Comparison of ENCODE assay signal across 14 mouse cellular contexts in genomic region chr1:130789512-130790451, GRCm38 (mm10). TPM values are rescaled to one million over a fixed set of nuclear protein-coding genes. Genes with fewer than 3 reads are reported as not detected.
A peak's percentile ranks its signal among the peaks of the same experiment; 100 is the strongest.
DNase-seq lines count a peak whose midpoint lies in the region; ATAC-seq and TF ChIP-seq lines count a peak whose summit lies in the region.
"Had no signal": no experiment of that assay in that cellular context is flagged by ENCODE, and none has a peak within 500 bp of the region (broad histone marks: within the 10 kb centered on the region; RNA-seq: fewer than 3 reads in every experiment).

No protein-coding gene starts in this region.

- 0 out of 2 replicates have a peak, but pooled peaks cover 2% of the 10 kb centered on the region for H3K9me3 ChIP-seq in heart, embryonic 12.5 days (replicated peaks)
- no peaks in the 10 kb centered on the region for H3K9me3 ChIP-seq in forebrain, postnatal 0 days (ENCODE audit: low read length)
- no peaks in the 10 kb centered on the region for H3K9me3 ChIP-seq in midbrain, embryonic 11.5 days (ENCODE audit: control insufficient read depth, low read length)
- H3K9me3 ChIP-seq in heart, embryonic 11.5 days (replicated peaks; ENCODE audit: control insufficient read depth, low read length): no peaks in the 10 kb centered on the region

- no peak for TF ChIP-seq EP300 in heart, adult 2 months (IDR thresholded peaks at IDR 0.05; ENCODE audit: insufficient read depth, low read depth, low read length)

- H3K4me1 ChIP-seq in heart, embryonic 12.5 days (replicated peaks): no peaks in the 10 kb centered on the region
- no peaks in the 10 kb centered on the region for H3K4me1 ChIP-seq in heart, adult 2 months (ENCODE audit: control insufficient read depth, insufficient read depth, low read length)
- H3K4me1 ChIP-seq in forebrain, postnatal 0 days (ENCODE audit: insufficient read depth): 0 out of 2 replicates have a peak, but pooled peaks cover 3% of the 10 kb centered on the region
- H3K4me1 ChIP-seq in midbrain, embryonic 11.5 days (ENCODE audit: control insufficient read depth, insufficient read depth, low read length): peaks cover 5% of the 10 kb centered on the region; the same call in 1 of the 2 replicates
- H3K4me1 ChIP-seq in heart, embryonic 11.5 days (ENCODE audit: control insufficient read depth, insufficient read depth, low read length): no peaks in the 10 kb centered on the region

- no peak for TF ChIP-seq CTCF in heart, adult 2 months (IDR thresholded peaks at IDR 0.05)
- TF ChIP-seq CTCF in forebrain, postnatal 0 days (IDR thresholded peaks at IDR 0.05; ENCODE audit: low read depth): no peak

- peak; percentile 33; the same call in 1 of the 2 replicates for ATAC-seq in heart, embryonic 12.5 days (ENCODE audit: insufficient number of reproducible peaks, low FRiP score)
- peak; percentile 66 for ATAC-seq in forebrain, postnatal 0 days
- peak; percentile 74 for ATAC-seq in midbrain, embryonic 11.5 days (ENCODE audit: low FRiP score)
- no peak for ATAC-seq in heart, embryonic 11.5 days (replicated peaks; ENCODE audit: insufficient number of reproducible peaks, low FRiP score, low TSS enrichment)

- intact Hi-C loops in heart, adult 2 months (cut with DNase I): no loop called here

- no peak overlapping the region for H3K4me3 ChIP-seq in heart, embryonic 12.5 days
- H3K4me3 ChIP-seq in heart, adult 2 months: no peak overlapping the region
- no peak overlapping the region for H3K4me3 ChIP-seq in forebrain, postnatal 0 days (ENCODE audit: low read depth, low read length)
- H3K4me3 ChIP-seq in midbrain, embryonic 11.5 days (ENCODE audit: low read depth, low read length): no peak overlapping the region
- no peak overlapping the region for H3K4me3 ChIP-seq in heart, embryonic 11.5 days (ENCODE audit: low read depth, low read length)

- H3K9ac ChIP-seq in heart, embryonic 12.5 days: no peak overlapping the region
- no peak overlapping the region for H3K9ac ChIP-seq in heart, adult 2 months (ENCODE audit: low read depth, low read length)
- no peak overlapping the region for H3K9ac ChIP-seq in forebrain, postnatal 0 days
- no peak overlapping the region for H3K9ac ChIP-seq in midbrain, embryonic 11.5 days (ENCODE audit: low read length)
- no peak overlapping the region for H3K9ac ChIP-seq in heart, embryonic 11.5 days (ENCODE audit: low read depth, low read length)
- H3K9ac ChIP-seq: lung, embryonic 14.5 days had no signal

- TF ChIP-seq POLR2A in heart, adult 2 months (IDR thresholded peaks at IDR 0.05; ENCODE audit: insufficient read depth, low read depth, low read length): no peak

- H3K4me2 ChIP-seq in heart, embryonic 12.5 days: no peak overlapping the region
- no peak overlapping the region for H3K4me2 ChIP-seq in forebrain, postnatal 0 days (ENCODE audit: low read depth)
- no peak overlapping the region for H3K4me2 ChIP-seq in midbrain, embryonic 11.5 days
- H3K4me2 ChIP-seq in heart, embryonic 11.5 days: no peak overlapping the region
- H3K4me2 ChIP-seq: lung, embryonic 14.5 days had no signal

- 0 out of 2 replicates have a peak, but pooled peaks cover 7% of the 10 kb centered on the region for H3K27me3 ChIP-seq in heart, embryonic 12.5 days (replicated peaks)
- no peaks in the 10 kb centered on the region for H3K27me3 ChIP-seq in heart, adult 2 months (ENCODE audit: control insufficient read depth, insufficient read depth, low read length)
- no peaks in the 10 kb centered on the region for H3K27me3 ChIP-seq in forebrain, postnatal 0 days (ENCODE audit: insufficient read depth, low read length)
- no peaks in the 10 kb centered on the region for H3K27me3 ChIP-seq in midbrain, embryonic 11.5 days (ENCODE audit: control insufficient read depth, insufficient read depth, low read length)
- no peaks in the 10 kb centered on the region for H3K27me3 ChIP-seq in heart, embryonic 11.5 days (ENCODE audit: control insufficient read depth, insufficient read depth, low read length)

- H3K79me2 ChIP-seq in heart, adult 2 months (replicated peaks; ENCODE audit: control insufficient read depth, insufficient read depth, low read length): no peaks in the 10 kb centered on the region

- no peaks in the 10 kb centered on the region for H3K36me3 ChIP-seq in heart, embryonic 12.5 days
- H3K36me3 ChIP-seq in heart, adult 2 months (ENCODE audit: control insufficient read depth, insufficient read depth, low read length): no peaks in the 10 kb centered on the region
- no peaks in the 10 kb centered on the region for H3K36me3 ChIP-seq in forebrain, postnatal 0 days (ENCODE audit: insufficient read depth)
- no peaks in the 10 kb centered on the region for H3K36me3 ChIP-seq in midbrain, embryonic 11.5 days (ENCODE audit: control insufficient read depth, insufficient read depth, low read length)
- H3K36me3 ChIP-seq in heart, embryonic 11.5 days (ENCODE audit: control insufficient read depth, insufficient read depth, low read length): no peaks in the 10 kb centered on the region

- 59% methylated on average over 3 of the region's 3 CpGs for WGBS in heart, embryonic 12.5 days
- WGBS in heart, adult 2 months: 64% methylated on average over 3 of the region's 3 CpGs
- 43% methylated on average over 3 of the region's 3 CpGs for WGBS in forebrain, postnatal 0 days
- 48% methylated on average over 3 of the region's 3 CpGs for WGBS in midbrain, embryonic 11.5 days
- WGBS in heart, embryonic 11.5 days (ENCODE audit: insufficient replicate concordance): 64% methylated on average over 3 of the region's 3 CpGs

- no peak overlapping the region for H3K27ac ChIP-seq in heart, embryonic 12.5 days (ENCODE audit: poor library complexity, severe bottlenecking)
- H3K27ac ChIP-seq in heart, adult 2 months: no peak overlapping the region
- H3K27ac ChIP-seq in forebrain, postnatal 0 days (ENCODE audit: low read depth, low read length): no peak overlapping the region
- no peak overlapping the region for H3K27ac ChIP-seq in midbrain, embryonic 11.5 days (ENCODE audit: low read depth, low read length)
- no peak overlapping the region for H3K27ac ChIP-seq in heart, embryonic 11.5 days (ENCODE audit: low read depth, low read length)

- DNase-seq in heart, adult 2 months: no peak
- DNase-seq in 3T3-L1 (ENCODE audit: low read depth, low spot score): peak; percentile 10
- no peak for DNase-seq in forebrain, postnatal 0 days
- peak; percentile 61 for DNase-seq in midbrain, embryonic 11.5 days (ENCODE audit: low spot score, missing footprints)
- DNase-seq in ovary, postnatal 10 days (ENCODE audit: low spot score): no peak
- DNase-seq in heart, adult 18-20 months: no peak
- DNase-seq: cerebellum, postnatal 25 days; lung, embryonic 14.5 days had no signal

RNA-seq across cellular contexts. Expression of gene Fcamr, which starts 10.9 kb away (rescaled TPM):
- 0.15 and 0.21 TPM in 2 replicates for polyA plus RNA-seq in heart, embryonic 12.5 days (2016; fragmentation: Nextera tagmentation; extraction: Ambion mirVana)
- total RNA-seq in heart, adult 2 months (2021): under 1 TPM; 0.39 to 0.41 TPM
- 0.96 and 1.6 TPM in 2 replicates for polyA plus RNA-seq in heart, adult 2 months (2012; rRNA removed)
- 0.19 TPM in 1 of 2 replicates, not detected in the other for total RNA-seq in forebrain, postnatal 0 days (2014; rRNA removed)
- not detected in 2 replicates for polyA plus RNA-seq in forebrain, postnatal 0 days (2015; fragmentation: Nextera tagmentation; extraction: Ambion mirVana)
- polyA plus RNA-seq in midbrain, embryonic 11.5 days (2014; fragmentation: Nextera tagmentation; extraction: Ambion mirVana): not detected in 2 replicates
- polyA plus RNA-seq in heart, embryonic 11.5 days (2014; fragmentation: Nextera tagmentation; extraction: Ambion mirVana): 0.09 TPM in 1 of 2 replicates, not detected in the other
- total RNA-seq in heart, adult 18-20 months (2021): under 1 TPM; 0.35 to 0.85 TPM
- total RNA-seq: layer of hippocampus, adult 8-10 months; left cerebral cortex, postnatal 14 days had no signal
- polyA plus RNA-seq: lung, embryonic 14.5 days; thymus, postnatal 0 days had no signal

RNA-seq across cellular contexts. Expression of gene Pigr, which starts 36.7 kb away (rescaled TPM):
- polyA plus RNA-seq in heart, embryonic 12.5 days (2016; fragmentation: Nextera tagmentation; extraction: Ambion mirVana): not detected in 2 replicates
- total RNA-seq in heart, adult 2 months (2021): not detected
- polyA plus RNA-seq in heart, adult 2 months (2012; rRNA removed): 0.32 and 3.1 TPM in 2 replicates
- 0.08 TPM in 1 of 2 replicates, not detected in the other for total RNA-seq in forebrain, postnatal 0 days (2014; rRNA removed)
- polyA plus RNA-seq in forebrain, postnatal 0 days (2015; fragmentation: Nextera tagmentation; extraction: Ambion mirVana): not detected in 2 replicates
- not detected in 2 replicates for polyA plus RNA-seq in midbrain, embryonic 11.5 days (2014; fragmentation: Nextera tagmentation; extraction: Ambion mirVana)
- not detected in 2 replicates for polyA plus RNA-seq in heart, embryonic 11.5 days (2014; fragmentation: Nextera tagmentation; extraction: Ambion mirVana)
- total RNA-seq in heart, adult 18-20 months (2021): 1 to 10 TPM in 1 of 2 experiments, not detected in 1; 4.2 TPM
- total RNA-seq: layer of hippocampus, adult 8-10 months had no signal
- polyA plus RNA-seq: embryonic facial prominence, embryonic 14.5 days; lung, embryonic 14.5 days had no signal

RNA-seq across cellular contexts. Expression of gene AA986860, which starts 58.0 kb away (rescaled TPM):
- 0.68 and 0.82 TPM in 2 replicates for polyA plus RNA-seq in heart, embryonic 12.5 days (2016; fragmentation: Nextera tagmentation; extraction: Ambion mirVana)
- under 1 TPM; 0.43 to 0.47 TPM for total RNA-seq in heart, adult 2 months (2021)
- 0.41 and 0.82 TPM in 2 replicates for polyA plus RNA-seq in heart, adult 2 months (2012; rRNA removed)
- 0.33 and 0.69 TPM in 2 replicates for total RNA-seq in forebrain, postnatal 0 days (2014; rRNA removed)
- 0.29 and 0.48 TPM in 2 replicates for polyA plus RNA-seq in forebrain, postnatal 0 days (2015; fragmentation: Nextera tagmentation; extraction: Ambion mirVana)
- 0.29 and 0.37 TPM in 2 replicates for polyA plus RNA-seq in midbrain, embryonic 11.5 days (2014; fragmentation: Nextera tagmentation; extraction: Ambion mirVana)
- polyA plus RNA-seq in heart, embryonic 11.5 days (2014; fragmentation: Nextera tagmentation; extraction: Ambion mirVana): 0.69 and 1.2 TPM in 2 replicates
- under 1 TPM; 0.45 to 0.77 TPM for total RNA-seq in heart, adult 18-20 months (2021)

Comparison
In these comparisons a context has a peak if more than half of its experiments do, and no peak if none do; other contexts are left out.
1. DNase-seq: peak in 3T3-L1 (single experiment) and midbrain, embryonic 11.5 days (single experiment); none in heart, adult 2 months (0 of 2), forebrain, postnatal 0 days (single experiment), ovary, postnatal 10 days (single experiment) and heart, adult 18-20 months (0 of 2).